Mouse (Mus musculus): ENCODE measurements around the gene Tdpoz4. TPM values are rescaled to one million over a fixed set of nuclear protein-coding genes. Genes with fewer than 3 reads are reported as not detected.
"Not testable (repeated sequence)": the region's sequence is repeated elsewhere in the genome, so short reads cannot be mapped to it uniquely, and the experiment has no call there.

Gene Tdpoz4
- total RNA-seq (2021): not detected

GRCm38 (mm10) chr3:93796098-93796497, at the start of gene Tdpoz4:
TSS of gene Tdpoz4 (plus strand) at chr3:93796398.
- DNase-seq: not testable (repeated sequence)

GRCm38 (mm10) chr3:93754022-93754421, 42.2 kb upstream of the Tdpoz4 start:
- DNase-seq: not testable (repeated sequence)

- not testable (repeated sequence) for DNase-seq
These were observed 23.5 kb upstream of the Tdpoz4 start, which contains the start of gene Gm5773 for GRCm38 (mm10) chr3:93772700-93773099. TSS of gene Gm5773 (plus strand) at chr3:93773000.

GRCm38 (mm10) chr3:93813341-93813740, 17.1 kb downstream of the Tdpoz4 start:
- not testable (repeated sequence) for DNase-seq

GRCm38 (mm10) chr3:93825720-93826119, 29.5 kb downstream of the Tdpoz4 start, which contains the start of gene Tdpoz3:
TSS of gene Tdpoz3 (plus strand) at chr3:93826020.
- not testable (repeated sequence) for DNase-seq

Other genes with a start within 250 kb of the Tdpoz4 start
- 100 to 1,000 TPM; 174 to 179 TPM for gene S100a10, start 241.3 kb upstream of the Tdpoz4 start, total RNA-seq (2021)
- not detected for gene Tdpoz2, start 143.7 kb upstream of the Tdpoz4 start, total RNA-seq (2021)
- gene Tdpoz1, start 120.1 kb upstream of the Tdpoz4 start, total RNA-seq (2021): not detected
- not detected for gene Gm37596, start 103.3 kb upstream of the Tdpoz4 start, total RNA-seq (2021)
- gene Gm5773, start 23.4 kb upstream of the Tdpoz4 start, total RNA-seq (2021): not detected
- gene Tdpoz3, start 29.6 kb downstream of the Tdpoz4 start, total RNA-seq (2021): not detected
- not detected for gene Gm9117, start 147.1 kb downstream of the Tdpoz4 start, total RNA-seq (2021)
- gene Tdpoz5, start 164.9 kb downstream of the Tdpoz4 start, total RNA-seq (2021): not detected

All from heart, postnatal 4 days (tissue).